21 mouse cellular contexts compared by ENCODE assay signal in the genomic region with DNA sequence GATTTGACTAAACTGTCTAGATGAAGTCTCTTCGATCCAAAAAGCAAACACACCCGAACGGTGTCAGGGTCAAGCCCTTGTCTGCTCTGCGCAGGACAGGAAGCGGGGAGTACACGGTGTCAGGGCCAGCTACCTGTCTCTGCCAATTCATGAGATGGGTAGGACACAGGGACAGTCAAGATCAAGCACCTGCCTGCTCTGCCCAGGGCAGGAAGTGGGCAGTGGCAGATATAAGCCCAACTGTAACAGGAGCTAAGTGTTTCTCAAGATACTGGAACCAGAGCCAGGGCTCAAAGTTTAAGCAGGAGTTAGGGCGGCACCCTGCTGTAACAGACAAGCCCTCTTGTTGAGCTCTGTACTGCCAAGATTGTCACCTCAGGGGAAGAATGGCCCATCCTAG. TPM values are rescaled to one million over a fixed set of nuclear protein-coding genes. Genes with fewer than 3 reads are reported as not detected.
DNase-seq lines count a peak whose midpoint lies in the region; TF ChIP-seq lines count a peak whose summit lies in the region.
"Had no signal": no experiment of that assay in that cellular context is flagged by ENCODE, and none has a peak within 500 bp of the region (broad histone marks: within the 10 kb centered on the region; RNA-seq: fewer than 3 reads in every experiment).

No protein-coding gene starts in this region.

- no peak for TF ChIP-seq CTCF in small intestine, adult 2 months (IDR thresholded peaks at IDR 0.05; ENCODE audit: extremely low read depth, insufficient read length, insufficient replicate concordance, low read depth, low read length)

- H3K9me3 ChIP-seq in heart, embryonic 10.5 days, result no peaks in the 10 kb centered on the region
- H3K9me3 ChIP-seq: embryonic facial prominence, embryonic 10.5 days; forebrain, embryonic 10.5 days; hindbrain, embryonic 12.5 days; limb, embryonic 12.5 days; neural tube, embryonic 15.5 days had no signal

- 86% methylated on average over 7 of the region's 7 CpGs for WGBS in heart, embryonic 10.5 days
- WGBS in small intestine, adult 2 months, result 27% methylated on average over 7 of the region's 7 CpGs

- no peak overlapping the region for H3K4me3 ChIP-seq in heart, embryonic 10.5 days
- H3K4me3 ChIP-seq in small intestine, adult 2 months (ENCODE audit: low read depth, low read length), result no peak overlapping the region
- H3K4me3 ChIP-seq: embryonic facial prominence, embryonic 10.5 days; forebrain, embryonic 10.5 days; heart, adult 2 months; hindbrain, embryonic 12.5 days; limb, embryonic 12.5 days; neural tube, embryonic 15.5 days had no signal

- H3K4me1 ChIP-seq in heart, embryonic 10.5 days, result no peaks in the 10 kb centered on the region
- H3K4me1 ChIP-seq in small intestine, adult 2 months (ENCODE audit: control insufficient read depth, insufficient read depth, insufficient read length, low read length), result peaks cover 8% of the 10 kb centered on the region

- DNase-seq in heart, adult 11 months, result peak; percentile 51
- no peak for DNase-seq in heart, embryonic 10.5 days (ENCODE audit: low spot score)
- peak; percentile 4 for DNase-seq in kidney, postnatal 14 days
- DNase-seq in kidney, postnatal 10 days, result no peak
- DNase-seq in kidney, postnatal 36 days, result peak; percentile 29 to 39
- DNase-seq in layer of hippocampus, adult 9-10 months (ENCODE audit: low spot score), result no peak
- no peak for DNase-seq in adrenal gland, adult (ENCODE audit: inconsistent age in 2 of 2, low spot score in 1 of 2)
- DNase-seq: cerebellum, adult 11 months; cerebellum, adult 9-11 months; forebrain, postnatal 0 days; gastrocnemius, postnatal 14 days; heart, adult 2 months; layer of hippocampus, postnatal 36 days; spleen, adult 18-20 months had no signal

- TF ChIP-seq POLR2A in small intestine, adult 2 months (IDR thresholded peaks at IDR 0.05; ENCODE audit: low read depth, low read length), result no peak

- no peaks in the 10 kb centered on the region for H3K27me3 ChIP-seq in heart, embryonic 10.5 days (ENCODE audit: insufficient read depth, poor library complexity, severe bottlenecking)
- H3K27me3 ChIP-seq in small intestine, adult 2 months (ENCODE audit: control insufficient read depth, insufficient read depth, low read length), result no peaks in the 10 kb centered on the region
- H3K27me3 ChIP-seq: hindbrain, embryonic 12.5 days; limb, embryonic 12.5 days; neural tube, embryonic 15.5 days had no signal

- no peaks in the 10 kb centered on the region for H3K36me3 ChIP-seq in heart, embryonic 10.5 days
- H3K36me3 ChIP-seq in small intestine, adult 2 months (ENCODE audit: control insufficient read depth, insufficient read depth, low read length), result peaks cover 23% of the 10 kb centered on the region
- H3K36me3 ChIP-seq: embryonic facial prominence, embryonic 10.5 days; forebrain, embryonic 10.5 days; hindbrain, embryonic 12.5 days; limb, embryonic 12.5 days; neural tube, embryonic 15.5 days had no signal

- no peak overlapping the region for H3K27ac ChIP-seq in heart, embryonic 10.5 days
- H3K27ac ChIP-seq in small intestine, adult 2 months (ENCODE audit: insufficient read depth, low read depth, low read length), result peak overlapping the region; percentile 90
- H3K27ac ChIP-seq: embryonic facial prominence, embryonic 10.5 days; forebrain, embryonic 10.5 days; heart, adult 2 months; hindbrain, embryonic 12.5 days; limb, embryonic 12.5 days; macrophage; neural tube, embryonic 15.5 days had no signal

RNA-seq across cellular contexts. Expression of gene Rfk, which starts 49.7 kb away (rescaled TPM):
- 52.6 and 57.7 TPM in 2 replicates for polyA plus RNA-seq in heart, embryonic 10.5 days (2016; fragmentation: Nextera tagmentation; extraction: Ambion mirVana)
- polyA plus RNA-seq in small intestine, adult 2 months (2012; rRNA removed), result 310 and 985 TPM in 2 replicates

Comparison
In these comparisons a context has a peak if more than half of its experiments do, and no peak if none do; other contexts are left out.
1. DNase-seq: peak in heart, adult 11 months (single experiment), kidney, postnatal 14 days (single experiment) and kidney, postnatal 36 days (2 of 2); none in heart, embryonic 10.5 days (single experiment), kidney, postnatal 10 days (single experiment), layer of hippocampus, adult 9-10 months (single experiment) and adrenal gland, adult (0 of 2).